Mouse (Mus musculus) kidney, embryonic 14.5 days (tissue): ENCODE data around the gene Romo1. TPM values are rescaled to one million over a fixed set of nuclear protein-coding genes. Genes with fewer than 3 reads are reported as not detected.
"Not testable (repeated sequence)": the region's sequence is repeated elsewhere in the genome, so short reads cannot be mapped to it uniquely, and the experiment has no call there.

Experiments
- ATAC-seq: fragments of 200-750 bp; cut with Nextera tagmentation; 2 replicates; pipeline ENCODE4 v1.8.0; 2017; ENCODE audit warnings: moderate number of reproducible peaks, mild to moderate bottlenecking, moderate TSS enrichment, moderate library complexity; ENCODE audit not compliant: low FRiP score, low TSS enrichment
- H3K27ac ChIP-seq: fragments of 300-500 bp; sonication (generic); 2 replicates; pipeline ENCODE4 v1.5.1; 2014; ENCODE audit warnings: low read depth, mild to moderate bottlenecking, low read length, moderate library complexity, mixed read lengths
- H3K27me3 ChIP-seq: fragments of 300-500 bp; sonication (generic); 2 replicates; pipeline ENCODE4 v1.6.1; 2014; ENCODE audit warnings: mild to moderate bottlenecking, low read length; ENCODE audit not compliant: control insufficient read depth, insufficient read depth
- H3K36me3 ChIP-seq: fragments of 300-500 bp; sonication (generic); 2 replicates; pipeline ENCODE4 v1.6.1; 2014; ENCODE audit warnings: low read length, mixed read lengths; ENCODE audit not compliant: control insufficient read depth, insufficient read depth
- H3K4me1 ChIP-seq: fragments of 300-500 bp; sonication (generic); 2 replicates; pipeline ENCODE4 v1.6.1; 2014; ENCODE audit warnings: low read length, mixed read lengths; ENCODE audit not compliant: control insufficient read depth, insufficient read depth
- H3K4me2 ChIP-seq: fragments of 300-500 bp; sonication (generic); replicated peaks from 2 replicates; pipeline ENCODE4 v1.6.1; 2014; ENCODE audit warnings: low read depth, mild to moderate bottlenecking, low read length
- H3K4me3 ChIP-seq: fragments of 300-500 bp; sonication (generic); 2 replicates; pipeline ENCODE4 v1.5.1; 2014; ENCODE audit warnings: mild to moderate bottlenecking, low read length
- H3K9ac ChIP-seq: fragments of 300-500 bp; sonication (generic); 2 replicates; pipeline ENCODE4 v1.6.1; 2014; ENCODE audit warnings: low read depth, mild to moderate bottlenecking, low read length, moderate library complexity
- H3K9me3 ChIP-seq: fragments of 300-500 bp; sonication (generic); 2 replicates; pipeline ENCODE4 v1.6.1; 2016; ENCODE audit warnings: low read length; ENCODE audit not compliant: control insufficient read depth
- WGBS: fragments of 180-500 bp; shearing (Covaris S2); extraction: QIAGEN DNeasy Blood & Tissue Kit; methylation state at CpG from one replicate; pipeline ENCODE4 v1.1.7; 2014; 5-methylcytosine and 5-hydroxymethylcytosine counted together
- polyA plus RNA-seq: library from polyadenylated mRNA; unstranded; fragments of >200 nt; fragmentation: Nextera tagmentation; extraction: Ambion mirVana; gene quantifications from 2 replicates; pipeline ENCODE4 v1.2.1, GENCODE M21; 2014

Gene Romo1
- 417 and 550 TPM in 2 replicates for polyA plus RNA-seq

DNA sequence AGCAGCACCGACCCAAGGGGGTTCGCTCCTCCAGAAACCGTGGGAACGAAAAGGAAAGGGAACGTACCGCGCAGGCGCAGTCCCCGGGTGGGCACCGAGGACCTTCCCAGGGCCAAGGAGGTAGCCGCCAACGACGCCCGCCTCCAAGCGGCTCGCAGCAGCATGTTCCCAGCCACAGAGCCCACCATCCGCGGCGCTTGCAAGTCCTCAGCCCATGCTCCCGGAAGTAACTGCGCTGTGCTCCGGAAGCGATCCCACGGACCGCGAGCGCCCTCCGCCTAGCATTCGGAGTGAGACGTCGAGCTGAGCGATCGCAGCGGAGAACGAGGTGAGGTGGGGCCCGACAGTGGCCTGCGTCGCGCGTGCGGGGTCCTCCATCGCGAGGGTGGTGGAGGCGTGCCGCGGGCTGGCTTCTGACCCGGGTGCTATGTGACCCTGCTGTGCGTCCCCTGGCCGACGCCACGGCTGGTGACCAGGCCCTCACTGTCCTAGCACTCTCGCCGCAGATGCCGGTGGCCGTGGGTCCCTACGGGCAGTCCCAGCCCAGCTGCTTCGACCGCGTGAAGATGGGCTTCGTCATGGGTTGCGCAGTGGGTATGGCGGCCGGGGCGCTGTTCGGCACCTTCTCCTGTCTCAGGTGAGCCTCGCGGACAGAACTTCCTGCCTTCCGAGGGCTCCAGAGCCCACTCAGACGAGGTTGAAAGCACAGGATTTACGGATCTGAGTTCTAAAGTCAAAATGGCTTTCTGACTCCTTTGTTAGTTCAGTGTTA lies at the start of gene Romo1, which contains the start of gene Nfs1:
Gene Romo1, plus strand, starts transcription at position 87 of the 772 bp plus-strand sequence.
Gene Nfs1, minus strand, starts transcription at position 234 of the 772 bp plus-strand sequence.
- under 1% methylated on average over 70 of the region's 70 CpGs for WGBS
- no peaks in the 10 kb centered on the region for H3K9me3 ChIP-seq

DNA sequence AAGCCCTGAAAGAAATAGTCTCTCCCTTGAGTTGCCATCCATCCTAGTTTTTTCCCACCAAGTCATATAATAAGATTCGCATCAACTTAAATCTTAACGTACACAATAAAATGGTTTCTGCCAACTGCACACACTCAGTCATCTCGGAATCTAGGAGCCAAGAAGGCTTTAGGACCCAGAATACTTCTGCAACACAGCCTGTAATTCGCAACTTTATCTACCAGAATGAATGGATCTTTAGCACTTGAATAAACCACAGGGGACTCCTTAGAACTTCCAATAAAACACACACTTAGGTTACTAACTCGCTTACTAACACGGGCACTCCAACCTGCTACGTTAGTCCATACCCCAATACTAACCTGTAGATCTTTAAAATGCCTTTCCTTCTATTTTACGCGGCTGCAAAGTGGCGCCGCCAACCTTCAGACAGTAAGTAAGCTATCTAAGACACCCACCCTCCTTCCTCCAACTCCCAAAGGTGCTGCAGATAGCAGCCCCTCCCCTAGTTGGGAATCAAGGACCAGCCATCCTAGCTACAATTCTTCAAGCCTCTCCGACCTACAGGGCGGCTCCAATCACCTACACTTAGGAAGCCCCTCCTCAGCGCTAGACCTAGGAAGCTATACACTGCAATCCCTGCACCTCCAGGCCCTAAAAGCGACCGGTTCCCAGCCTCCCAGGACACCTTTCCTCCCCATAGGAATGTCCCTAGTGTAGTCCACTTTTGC lies 33.0 kb upstream of the Romo1 start:
- 1% methylated on average over 16 of the region's 16 CpGs for WGBS
- no peaks in the 10 kb centered on the region for H3K27me3 ChIP-seq
- peaks cover 9% of the 10 kb centered on the region; the same call in 1 of the 2 replicates for H3K36me3 ChIP-seq
- peak overlapping the region; percentile 99 for H3K4me3 ChIP-seq
- H3K27ac ChIP-seq: peak overlapping the region; percentile 94
- peak; percentile 82 for ATAC-seq
- H3K9me3 ChIP-seq: no peaks in the 10 kb centered on the region
- H3K4me2 ChIP-seq: peak overlapping the region; percentile 71
- peak overlapping the region; percentile 99 for H3K9ac ChIP-seq
- no peaks in the 10 kb centered on the region for H3K4me1 ChIP-seq

More for the DNA sequence above, at the start of gene Romo1, which contains the start of gene Nfs1:
- peak; percentile 98 for ATAC-seq
- no peaks in the 10 kb centered on the region for H3K27me3 ChIP-seq
- H3K4me2 ChIP-seq: peak within 1 kb of the TSS; percentile 75
- H3K4me1 ChIP-seq: peaks cover 15% of the 10 kb centered on the region
- H3K36me3 ChIP-seq: peaks cover 30% of the 10 kb centered on the region
- H3K27ac ChIP-seq: peak within 1 kb of the TSS; percentile 97
- peak within 1 kb of the TSS; percentile 87 for H3K4me3 ChIP-seq
- H3K9ac ChIP-seq: peak within 1 kb of the TSS; percentile 92

DNA sequence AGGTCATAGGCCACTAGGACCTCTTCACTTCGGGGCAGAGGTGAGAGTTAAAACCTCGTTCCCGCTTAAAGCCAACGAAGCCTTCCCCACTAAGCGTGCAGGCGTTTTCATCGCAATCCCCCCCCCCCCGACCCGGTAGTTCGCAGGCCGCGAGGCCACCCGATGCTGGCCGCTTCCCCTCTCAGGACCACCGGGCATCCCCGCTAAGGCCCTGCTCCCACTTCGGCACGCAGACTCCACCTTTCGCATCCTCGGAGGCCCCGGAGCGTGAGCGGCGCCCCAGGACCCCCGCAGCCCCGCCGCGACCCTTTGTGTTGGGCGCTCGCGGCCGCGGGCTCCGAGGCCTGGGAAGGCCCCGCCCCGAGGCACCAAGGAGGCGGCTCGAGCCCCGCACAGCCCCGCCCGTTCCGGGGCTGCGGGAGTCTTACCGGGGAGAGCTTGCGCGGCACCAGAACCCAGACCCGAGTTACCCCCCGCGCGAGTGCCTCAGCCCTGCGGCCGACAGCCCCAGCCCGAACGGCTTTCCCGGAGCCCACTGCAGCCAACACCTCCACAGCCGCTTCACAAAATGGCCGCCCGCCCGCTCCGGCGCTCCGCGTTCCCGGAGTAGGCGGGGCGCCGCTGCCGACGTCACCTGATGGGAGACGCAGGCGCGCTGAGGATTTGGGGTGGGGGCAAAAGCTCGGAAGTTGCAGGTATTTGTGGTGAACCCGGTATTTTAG lies 32.3 kb upstream of the Romo1 start, which contains the start of the genes Cpne1 and Rbm12:
Gene Cpne1, minus strand, starts transcription at position 608 of the 722 bp plus-strand sequence.
Gene Rbm12, minus strand, starts transcription at position 621 of the 722 bp plus-strand sequence.
- H3K27me3 ChIP-seq: no peaks in the 10 kb centered on the region
- H3K4me1 ChIP-seq: no peaks in the 10 kb centered on the region
- H3K4me2 ChIP-seq: peak within 1 kb of the TSS; percentile 71
- H3K27ac ChIP-seq: peak within 1 kb of the TSS; percentile 94
- under 1% methylated on average over 69 of the region's 74 CpGs for WGBS
- peak; percentile 95 for ATAC-seq
- H3K4me3 ChIP-seq: peak within 1 kb of the TSS; percentile 99
- peaks cover 5% of the 10 kb centered on the region; the same call in 1 of the 2 replicates for H3K36me3 ChIP-seq
- H3K9me3 ChIP-seq: no peaks in the 10 kb centered on the region
- H3K9ac ChIP-seq: peak within 1 kb of the TSS; percentile 99

DNA sequence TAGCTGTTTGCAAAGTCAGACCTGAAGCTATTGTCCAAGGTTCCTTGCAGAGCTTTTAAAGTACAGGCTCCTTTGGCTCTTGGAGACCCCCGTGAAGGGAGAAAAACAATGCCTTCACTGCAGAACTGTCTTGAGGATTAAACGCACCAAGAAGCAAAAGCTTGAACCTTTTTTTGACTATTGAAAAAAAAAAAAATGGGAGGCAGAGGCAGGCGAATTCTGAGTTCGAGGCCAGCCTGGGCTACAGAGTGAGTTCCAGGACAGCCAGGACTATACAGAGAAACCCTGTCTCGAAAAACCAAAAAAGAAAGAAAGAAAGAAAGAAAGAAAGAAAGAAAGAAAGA lies 31.8 kb upstream of the Romo1 start:
- ATAC-seq, H3K9me3 ChIP-seq, H3K27me3 ChIP-seq, H3K36me3 ChIP-seq, H3K4me1 ChIP-seq: not testable (repeated sequence)
- 27% methylated on average over 5 of the region's 5 CpGs for WGBS
- peak overlapping the region; percentile 94 for H3K27ac ChIP-seq
- H3K9ac ChIP-seq: peak overlapping the region; percentile 99; the same call in 1 of the 2 replicates
- peak overlapping the region; percentile 99 for H3K4me3 ChIP-seq
- H3K4me2 ChIP-seq: peak overlapping the region; percentile 42

DNA sequence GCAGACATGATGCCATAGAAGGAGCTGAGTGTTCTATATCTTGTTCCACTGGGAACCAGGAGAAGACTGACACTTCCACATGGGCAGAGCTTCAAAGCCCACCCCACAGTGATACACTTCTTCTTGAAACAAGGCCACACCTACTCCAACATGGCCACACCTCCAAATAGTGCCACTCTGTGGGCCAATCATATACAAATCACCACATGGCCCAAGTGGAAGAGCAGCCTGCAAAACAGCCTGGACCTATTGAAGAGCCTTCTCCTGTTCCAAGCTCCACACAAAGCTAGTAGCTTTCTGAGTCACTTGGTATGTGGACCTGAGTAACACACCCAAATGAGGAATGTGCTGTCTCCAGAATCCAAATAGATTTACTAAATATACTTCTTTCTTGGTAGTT lies 24.3 kb upstream of the Romo1 start:
- no peak for ATAC-seq
- H3K36me3 ChIP-seq: peaks cover 8% of the 10 kb centered on the region; the same call in 1 of the 2 replicates
- no peaks in the 10 kb centered on the region for H3K27me3 ChIP-seq
- H3K9ac ChIP-seq: no peak overlapping the region
- no peak overlapping the region for H3K4me3 ChIP-seq
- no peak overlapping the region for H3K4me2 ChIP-seq
- H3K27ac ChIP-seq: no peak overlapping the region
- no peaks in the 10 kb centered on the region for H3K9me3 ChIP-seq
- no peaks in the 10 kb centered on the region for H3K4me1 ChIP-seq

DNA sequence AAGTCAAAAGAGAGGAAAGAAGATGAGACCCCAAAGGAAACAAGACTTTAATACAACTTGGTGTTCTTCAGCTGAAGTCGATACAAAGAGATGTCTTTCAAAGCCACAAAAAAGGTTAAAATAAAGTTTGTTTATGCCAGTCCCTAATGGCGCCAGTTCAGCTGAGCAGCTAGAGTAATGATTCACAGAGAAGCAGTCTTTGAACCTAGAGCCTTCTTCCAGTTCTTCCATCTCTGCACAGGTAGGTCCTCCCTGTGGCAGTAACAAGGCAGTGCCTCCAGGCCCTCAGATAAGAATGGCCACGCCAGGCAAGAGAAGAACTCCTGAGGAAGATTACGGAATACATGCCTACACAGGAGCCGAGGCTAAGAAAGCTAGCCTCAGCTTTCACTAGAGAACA lies 20.1 kb upstream of the Romo1 start:
- peaks cover 24% of the 10 kb centered on the region for H3K36me3 ChIP-seq
- no peaks in the 10 kb centered on the region for H3K4me1 ChIP-seq
- no peak overlapping the region for H3K27ac ChIP-seq
- no peak for ATAC-seq
- WGBS: 94% methylated on average over 5 of the region's 5 CpGs
- no peak overlapping the region for H3K9ac ChIP-seq
- no peaks in the 10 kb centered on the region for H3K9me3 ChIP-seq
- no peak overlapping the region for H3K4me2 ChIP-seq
- no peaks in the 10 kb centered on the region for H3K27me3 ChIP-seq
- no peak overlapping the region for H3K4me3 ChIP-seq

DNA sequence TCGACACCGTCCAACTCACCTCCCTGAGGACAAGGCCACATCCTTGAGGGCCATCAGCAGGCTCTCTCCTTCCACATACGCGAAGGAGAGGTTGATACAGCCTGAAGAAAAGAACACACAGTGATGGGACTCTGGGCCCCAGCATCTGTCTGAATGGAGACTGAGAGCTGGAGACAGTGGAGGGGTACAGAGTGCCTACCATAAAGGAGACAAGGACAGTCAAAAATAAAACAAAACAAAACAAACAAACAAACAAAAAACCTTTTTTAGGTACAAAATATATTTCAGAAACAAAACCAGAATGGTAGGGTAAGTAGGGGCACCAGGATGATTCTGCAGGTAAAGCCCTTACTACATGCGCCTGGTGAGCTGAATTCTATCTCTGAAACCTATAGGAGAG lies 16.8 kb upstream of the Romo1 start, which contains the start of gene Gm28036:
Gene Gm28036, minus strand, starts transcription at position 101 of the 400 bp plus-strand sequence.
- H3K4me3 ChIP-seq: no peak within 1 kb of the TSS
- no peak within 1 kb of the TSS for H3K9ac ChIP-seq
- no peaks in the 10 kb centered on the region for H3K9me3 ChIP-seq
- ATAC-seq: no peak
- no peak within 1 kb of the TSS for H3K27ac ChIP-seq
- WGBS: 97% methylated on average over 5 of the region's 5 CpGs
- H3K4me2 ChIP-seq: no peak within 1 kb of the TSS
- no peaks in the 10 kb centered on the region for H3K27me3 ChIP-seq
- peaks cover 24% of the 10 kb centered on the region for H3K36me3 ChIP-seq
- H3K4me1 ChIP-seq: no peaks in the 10 kb centered on the region

DNA sequence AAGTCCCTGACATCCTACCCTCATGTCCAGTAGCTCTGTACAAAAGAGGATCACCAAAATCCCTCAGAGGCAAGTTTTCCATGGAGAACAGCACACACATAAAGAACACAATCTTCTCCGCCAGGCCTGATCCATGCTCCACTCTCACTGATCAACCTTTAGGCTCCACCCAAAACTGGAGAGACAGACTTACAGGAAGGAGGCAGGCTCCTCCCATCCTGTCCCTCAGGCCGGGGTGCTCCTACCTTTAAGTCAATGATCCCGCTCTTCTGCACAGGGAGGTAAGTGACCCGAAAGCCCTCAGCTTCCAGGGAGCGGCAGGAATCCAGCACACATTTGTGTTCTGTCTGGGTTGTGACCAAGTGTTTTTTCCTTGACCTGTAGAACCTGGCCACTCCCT lies 9.7 kb upstream of the Romo1 start:
- H3K4me1 ChIP-seq: no peaks in the 10 kb centered on the region
- no peak overlapping the region for H3K4me3 ChIP-seq
- H3K4me2 ChIP-seq: no peak overlapping the region
- no peaks in the 10 kb centered on the region for H3K9me3 ChIP-seq
- H3K27me3 ChIP-seq: no peaks in the 10 kb centered on the region
- no peak overlapping the region for H3K27ac ChIP-seq
- H3K9ac ChIP-seq: no peak overlapping the region
- no peaks in the 10 kb centered on the region; the same call in 1 of the 2 replicates for H3K36me3 ChIP-seq
- WGBS: 85% methylated on average over 5 of the region's 5 CpGs
- no peak for ATAC-seq
